Mouse (Mus musculus): Measurements from ENCODE around the gene Nop16. TPM values are rescaled to one million over a fixed set of nuclear protein-coding genes. Genes with fewer than 3 reads are reported as not detected.
"Not testable (repeated sequence)": the region's sequence is repeated elsewhere in the genome, so short reads cannot be mapped to it uniquely, and the experiment has no call there.

Nop16 gene
- total and polyA plus RNA-seq, 3 experiments, result 65.1 to 76.0 (median 65.7) TPM

GRCm38 (mm10) chr13:54621155-54621932 lies 31.5 kb upstream of the Nop16 start, which contains the start of gene Faf2:
Gene Faf2, plus strand, starts transcription at chr13:54621784.
- DNase-seq (ENCODE audit: low spot score), result peak; percentile 88
- peak within 1 kb of the TSS; percentile 99 for H3K4me3 ChIP-seq (ENCODE audit: low read depth, low read length)
- peaks cover 4% of the 10 kb centered on the region; the same call in 1 of the 2 replicates for H3K27me3 ChIP-seq (ENCODE audit: insufficient read depth, low read length)
- H3K36me3 ChIP-seq (replicated peaks), result peaks cover 21% of the 10 kb centered on the region
- TF ChIP-seq CTCF (IDR thresholded peaks at IDR 0.05; ENCODE audit: low read depth, low read length) (peak; percentile 57), GATA2 (IDR thresholded peaks at IDR 0.05; ENCODE audit: borderline replicate concordance, low read depth, low read length) (no peak)
- peak; percentile 94 for ATAC-seq (ENCODE audit: extremely low read depth, insufficient number of reproducible peaks, low FRiP score, poor library complexity, severe bottlenecking)
- H3K9me3 ChIP-seq (replicated peaks), result no peaks in the 10 kb centered on the region
- H3K4me1 ChIP-seq (ENCODE audit: insufficient read depth, low read depth, low read length), result peaks cover 28% of the 10 kb centered on the region

- H3K4me3 ChIP-seq (ENCODE audit: low read depth, low read length), result no peak overlapping the region
- H3K4me1 ChIP-seq (ENCODE audit: insufficient read depth, low read depth, low read length), result peaks cover 7% of the 10 kb centered on the region
- TF ChIP-seq GATA1 (IDR thresholded peaks at IDR 0.05; ENCODE audit: borderline replicate concordance, low read length) (no peak), CTCF (IDR thresholded peaks at IDR 0.05; ENCODE audit: low read depth, low read length) (peak; percentile 8; the same call in 1 of the 2 replicates)
- H3K36me3 ChIP-seq (replicated peaks), result no peaks in the 10 kb centered on the region
- H3K9me3 ChIP-seq (replicated peaks), result no peaks in the 10 kb centered on the region
- ATAC-seq (ENCODE audit: extremely low read depth, insufficient number of reproducible peaks, low FRiP score, poor library complexity, severe bottlenecking) (no peak), DNase-seq (ENCODE audit: low spot score) (no peak)
- peaks cover 7% of the 10 kb centered on the region for H3K27me3 ChIP-seq (ENCODE audit: insufficient read depth, low read length)
These were observed 27.1 kb upstream of the Nop16 start for GRCm38 (mm10) chr13:54616998-54617397.

GRCm38 (mm10) chr13:54616307-54616706 lies 26.4 kb upstream of the Nop16 start:
- Histone ChIP-seq H3K27me3 (ENCODE audit: insufficient read depth, low read length) (peaks cover 7% of the 10 kb centered on the region), H3K4me3 (ENCODE audit: low read depth, low read length) (no peak overlapping the region), H3K4me1 (ENCODE audit: insufficient read depth, low read depth, low read length) (peaks cover 11% of the 10 kb centered on the region), H3K36me3 (replicated peaks) (no peaks in the 10 kb centered on the region), H3K9me3 (replicated peaks) (no peaks in the 10 kb centered on the region)
- DNase-seq (ENCODE audit: low spot score) (no peak), ATAC-seq (ENCODE audit: extremely low read depth, insufficient number of reproducible peaks, low FRiP score, poor library complexity, severe bottlenecking) (no peak)
- TF ChIP-seq CTCF (IDR thresholded peaks at IDR 0.05; ENCODE audit: low read depth, low read length), result no peak
- no peak for TF ChIP-seq TAL1 (conservative IDR thresholded peaks at IDR 0.05; ENCODE audit: low read depth, low read length)
- TF ChIP-seq GATA2 (IDR thresholded peaks at IDR 0.05; ENCODE audit: borderline replicate concordance, low read depth, low read length), result no peak
- no peak for TF ChIP-seq POLR2AphosphoS5 (IDR thresholded peaks at IDR 0.05; ENCODE audit: insufficient replicate concordance, low read depth, low read length)
- no peak for TF ChIP-seq GATA1 (IDR thresholded peaks at IDR 0.05; ENCODE audit: borderline replicate concordance, low read length)

- H3K4me3 ChIP-seq (ENCODE audit: low read depth, low read length); DNase-seq (ENCODE audit: low spot score); H3K36me3 ChIP-seq (replicated peaks); H3K27me3 ChIP-seq (ENCODE audit: insufficient read depth, low read length); H3K9me3 ChIP-seq (replicated peaks); ATAC-seq (ENCODE audit: extremely low read depth, insufficient number of reproducible peaks, low FRiP score, poor library complexity, severe bottlenecking): not testable (repeated sequence)
- peaks cover 26% of the 10 kb centered on the region for H3K4me1 ChIP-seq (ENCODE audit: insufficient read depth, low read depth, low read length)
These were observed 23.3 kb upstream of the Nop16 start for GRCm38 (mm10) chr13:54613141-54613540.

GRCm38 (mm10) chr13:54610972-54611754 lies 21.3 kb upstream of the Nop16 start, which contains the start of gene Cltb:
Gene Cltb, minus strand, starts transcription at chr13:54611344.
- ATAC-seq (ENCODE audit: extremely low read depth, insufficient number of reproducible peaks, low FRiP score, poor library complexity, severe bottlenecking), result peak; percentile 31
- H3K27me3 ChIP-seq (ENCODE audit: insufficient read depth, low read length), result peaks cover 3% of the 10 kb centered on the region; the same call in 1 of the 2 replicates
- H3K9me3 ChIP-seq (replicated peaks), result no peaks in the 10 kb centered on the region
- H3K36me3 ChIP-seq (replicated peaks), result peaks cover 23% of the 10 kb centered on the region
- TF ChIP-seq GATA2 (IDR thresholded peaks at IDR 0.05; ENCODE audit: borderline replicate concordance, low read depth, low read length) (no peak), GATA1 (IDR thresholded peaks at IDR 0.05; ENCODE audit: borderline replicate concordance, low read length) (no peak), TAL1 (conservative IDR thresholded peaks at IDR 0.05; ENCODE audit: low read depth, low read length) (no peak), CTCF (IDR thresholded peaks at IDR 0.05; ENCODE audit: low read depth, low read length) (no peak), POLR2AphosphoS5 (IDR thresholded peaks at IDR 0.05; ENCODE audit: insufficient replicate concordance, low read depth, low read length) (no peak)
- peaks cover 29% of the 10 kb centered on the region for H3K4me1 ChIP-seq (ENCODE audit: insufficient read depth, low read depth, low read length)
- DNase-seq (ENCODE audit: low spot score), result peak; percentile 66
- peak within 1 kb of the TSS; percentile 77 for H3K4me3 ChIP-seq (ENCODE audit: low read depth, low read length)

- H3K4me3 ChIP-seq (ENCODE audit: low read depth, low read length), result peak overlapping the region; percentile 77
- TF ChIP-seq GATA1 (IDR thresholded peaks at IDR 0.05; ENCODE audit: borderline replicate concordance, low read length) (no peak), GATA2 (IDR thresholded peaks at IDR 0.05; ENCODE audit: borderline replicate concordance, low read depth, low read length) (no peak), TAL1 (conservative IDR thresholded peaks at IDR 0.05; ENCODE audit: low read depth, low read length) (no peak), POLR2AphosphoS5 (IDR thresholded peaks at IDR 0.05; ENCODE audit: insufficient replicate concordance, low read depth, low read length) (no peak), CTCF (IDR thresholded peaks at IDR 0.05; ENCODE audit: low read depth, low read length) (no peak)
- H3K4me1 ChIP-seq (ENCODE audit: insufficient read depth, low read depth, low read length), result peaks cover 29% of the 10 kb centered on the region
- peaks cover 3% of the 10 kb centered on the region; the same call in 1 of the 2 replicates for H3K27me3 ChIP-seq (ENCODE audit: insufficient read depth, low read length)
- no peaks in the 10 kb centered on the region for H3K9me3 ChIP-seq (replicated peaks)
- peaks cover 29% of the 10 kb centered on the region for H3K36me3 ChIP-seq (replicated peaks)
- ATAC-seq (ENCODE audit: extremely low read depth, insufficient number of reproducible peaks, low FRiP score, poor library complexity, severe bottlenecking), result no peak
- peak; percentile 14 for DNase-seq (ENCODE audit: low spot score)
These were observed 20.7 kb upstream of the Nop16 start for GRCm38 (mm10) chr13:54610613-54610971.

All from G1E (cell line).